Mouse (Mus musculus): ENCODE measurements around the gene Calm1. TPM values are rescaled to one million over a fixed set of nuclear protein-coding genes. Genes with fewer than 3 reads are reported as not detected.

The Calm1 gene
- polyA plus RNA-seq, 1 experiment from 2014 or later, result 1,120 TPM

GRCm38 (mm10) chr12:100200645-100201362 lies 1.6 kb downstream of the Calm1 start:
- ATAC-seq (ENCODE audit: insufficient number of reproducible peaks, low FRiP score, low TSS enrichment, low read depth) (peak; percentile 2; the same call in 1 of the 2 replicates), DNase-seq (ENCODE audit: low spot score) (peak; percentile 67)
- 8% methylated on average over 29 of the region's 29 CpGs for WGBS
- H3K27me3 ChIP-seq (ENCODE audit: control insufficient read depth, insufficient read depth, low read length), result no peaks in the 10 kb centered on the region
- peak overlapping the region; percentile 77 for H3K4me2 ChIP-seq (ENCODE audit: low read depth, severe bottlenecking)
- no peaks in the 10 kb centered on the region for H3K9me3 ChIP-seq (ENCODE audit: control insufficient read depth, low read length)
- H3K27ac ChIP-seq (replicated peaks; ENCODE audit: low read depth, low read length), result peak overlapping the region; percentile 1; the same call in 1 of the 2 replicates
- H3K4me1 ChIP-seq (ENCODE audit: control insufficient read depth, insufficient read depth, low read length), result peaks cover 13% of the 10 kb centered on the region
- H3K9ac ChIP-seq (ENCODE audit: low read length), result peak overlapping the region; percentile 86
- H3K36me3 ChIP-seq (ENCODE audit: control insufficient read depth, insufficient read depth, low read length), result peaks cover 10% of the 10 kb centered on the region; the same call in 1 of the 2 replicates
- H3K4me3 ChIP-seq (ENCODE audit: low read depth, low read length), result peak overlapping the region; percentile 78

GRCm38 (mm10) chr12:100201363-100201711 lies 2.1 kb downstream of the Calm1 start:
- H3K4me3 ChIP-seq (ENCODE audit: low read depth, low read length), result peak overlapping the region; percentile 78

GRCm38 (mm10) chr12:100201838-100202237 lies 2.6 kb downstream of the Calm1 start:
- H3K4me1 ChIP-seq (ENCODE audit: control insufficient read depth, insufficient read depth, low read length), result peaks cover 13% of the 10 kb centered on the region
- H3K9me3 ChIP-seq (ENCODE audit: control insufficient read depth, low read length), result no peaks in the 10 kb centered on the region
- WGBS, result 2% methylated on average over 13 of the region's 13 CpGs
- DNase-seq (ENCODE audit: low spot score), result peak; percentile 97
- peak overlapping the region; percentile 3; the same call in 1 of the 2 replicates for H3K4me3 ChIP-seq (ENCODE audit: low read depth, low read length)
- H3K27ac ChIP-seq (replicated peaks; ENCODE audit: low read depth, low read length), result no peak overlapping the region
- no peaks in the 10 kb centered on the region for H3K27me3 ChIP-seq (ENCODE audit: control insufficient read depth, insufficient read depth, low read length)
- H3K9ac ChIP-seq (ENCODE audit: low read length), result no peak overlapping the region
- peak overlapping the region; percentile 77; the same call in 1 of the 2 replicates for H3K4me2 ChIP-seq (ENCODE audit: low read depth, severe bottlenecking)
- ATAC-seq (ENCODE audit: insufficient number of reproducible peaks, low FRiP score, low TSS enrichment, low read depth), result no peak
- peaks cover 14% of the 10 kb centered on the region; the same call in 1 of the 2 replicates for H3K36me3 ChIP-seq (ENCODE audit: control insufficient read depth, insufficient read depth, low read length)

More at GRCm38 (mm10) chr12:100201363-100201711, 2.1 kb downstream of the Calm1 start:
- DNase-seq (ENCODE audit: low spot score), result no peak
- Histone ChIP-seq H3K9me3 (ENCODE audit: control insufficient read depth, low read length) (no peaks in the 10 kb centered on the region), H3K27ac (replicated peaks; ENCODE audit: low read depth, low read length) (no peak overlapping the region), H3K4me2 (ENCODE audit: low read depth, severe bottlenecking) (peak overlapping the region; percentile 77), H3K36me3 (ENCODE audit: control insufficient read depth, insufficient read depth, low read length) (peaks cover 10% of the 10 kb centered on the region; the same call in 1 of the 2 replicates), H3K4me1 (ENCODE audit: control insufficient read depth, insufficient read depth, low read length) (peaks cover 13% of the 10 kb centered on the region), H3K27me3 (ENCODE audit: control insufficient read depth, insufficient read depth, low read length) (no peaks in the 10 kb centered on the region), H3K9ac (ENCODE audit: low read length) (no peak overlapping the region)
- ATAC-seq (ENCODE audit: insufficient number of reproducible peaks, low FRiP score, low TSS enrichment, low read depth), result no peak
- WGBS, result 60% methylated on average over 4 of the region's 4 CpGs

- no peak overlapping the region for H3K4me2 ChIP-seq (ENCODE audit: low read depth, severe bottlenecking)
- peaks cover 13% of the 10 kb centered on the region for H3K4me1 ChIP-seq (ENCODE audit: control insufficient read depth, insufficient read depth, low read length)
- 84% methylated on average over 3 of the region's 3 CpGs for WGBS
- H3K9ac ChIP-seq (ENCODE audit: low read length), result no peak overlapping the region
- peaks cover 18% of the 10 kb centered on the region; the same call in 1 of the 2 replicates for H3K36me3 ChIP-seq (ENCODE audit: control insufficient read depth, insufficient read depth, low read length)
- no peak for DNase-seq (ENCODE audit: low spot score)
- H3K27me3 ChIP-seq (ENCODE audit: control insufficient read depth, insufficient read depth, low read length), result no peaks in the 10 kb centered on the region
- no peak overlapping the region for H3K4me3 ChIP-seq (ENCODE audit: low read depth, low read length)
- no peak for ATAC-seq (ENCODE audit: insufficient number of reproducible peaks, low FRiP score, low TSS enrichment, low read depth)
- no peak overlapping the region for H3K27ac ChIP-seq (replicated peaks; ENCODE audit: low read depth, low read length)
- H3K9me3 ChIP-seq (ENCODE audit: control insufficient read depth, low read length), result no peaks in the 10 kb centered on the region
Observed at GRCm38 (mm10) chr12:100203759-100204158, 4.5 kb downstream of the Calm1 start.

GRCm38 (mm10) chr12:100205156-100205555 lies 5.9 kb downstream of the Calm1 start:
- Histone ChIP-seq H3K4me2 (ENCODE audit: low read depth, severe bottlenecking) (no peak overlapping the region), H3K9me3 (ENCODE audit: control insufficient read depth, low read length) (no peaks in the 10 kb centered on the region), H3K9ac (ENCODE audit: low read length) (no peak overlapping the region), H3K27ac (replicated peaks; ENCODE audit: low read depth, low read length) (no peak overlapping the region), H3K4me3 (ENCODE audit: low read depth, low read length) (no peak overlapping the region), H3K36me3 (ENCODE audit: control insufficient read depth, insufficient read depth, low read length) (peaks cover 21% of the 10 kb centered on the region; the same call in 1 of the 2 replicates), H3K4me1 (ENCODE audit: control insufficient read depth, insufficient read depth, low read length) (peaks cover 13% of the 10 kb centered on the region), H3K27me3 (ENCODE audit: control insufficient read depth, insufficient read depth, low read length) (no peaks in the 10 kb centered on the region)
- no peak for DNase-seq (ENCODE audit: low spot score)
- no peak for ATAC-seq (ENCODE audit: insufficient number of reproducible peaks, low FRiP score, low TSS enrichment, low read depth)
- WGBS, result 94% methylated on average over 8 of the region's 8 CpGs

- Histone ChIP-seq H3K27me3 (ENCODE audit: control insufficient read depth, insufficient read depth, low read length) (no peaks in the 10 kb centered on the region), H3K4me2 (ENCODE audit: low read depth, severe bottlenecking) (no peak overlapping the region), H3K9ac (ENCODE audit: low read length) (no peak overlapping the region), H3K36me3 (ENCODE audit: control insufficient read depth, insufficient read depth, low read length) (peaks cover 21% of the 10 kb centered on the region; the same call in 1 of the 2 replicates), H3K4me1 (ENCODE audit: control insufficient read depth, insufficient read depth, low read length) (peaks cover 7% of the 10 kb centered on the region; the same call in 1 of the 2 replicates), H3K4me3 (ENCODE audit: low read depth, low read length) (no peak overlapping the region), H3K9me3 (ENCODE audit: control insufficient read depth, low read length) (no peaks in the 10 kb centered on the region), H3K27ac (replicated peaks; ENCODE audit: low read depth, low read length) (no peak overlapping the region)
- ATAC-seq (ENCODE audit: insufficient number of reproducible peaks, low FRiP score, low TSS enrichment, low read depth) (no peak), DNase-seq (ENCODE audit: low spot score) (no peak)
- 94% methylated on average over 3 of the region's 3 CpGs for WGBS
Observed at GRCm38 (mm10) chr12:100206521-100206920, 7.3 kb downstream of the Calm1 start.

- no peaks in the 10 kb centered on the region for H3K9me3 ChIP-seq (ENCODE audit: control insufficient read depth, low read length)
- H3K9ac ChIP-seq (ENCODE audit: low read length), result no peak overlapping the region
- H3K4me3 ChIP-seq (ENCODE audit: low read depth, low read length), result no peak overlapping the region
- no peak overlapping the region for H3K27ac ChIP-seq (replicated peaks; ENCODE audit: low read depth, low read length)
- 85% methylated on average over 5 of the region's 5 CpGs for WGBS
- no peak for DNase-seq (ENCODE audit: low spot score)
- no peak overlapping the region for H3K4me2 ChIP-seq (ENCODE audit: low read depth, severe bottlenecking)
- H3K4me1 ChIP-seq (ENCODE audit: control insufficient read depth, insufficient read depth, low read length), result peaks cover 7% of the 10 kb centered on the region; the same call in 1 of the 2 replicates
- no peaks in the 10 kb centered on the region for H3K27me3 ChIP-seq (ENCODE audit: control insufficient read depth, insufficient read depth, low read length)
- ATAC-seq (ENCODE audit: insufficient number of reproducible peaks, low FRiP score, low TSS enrichment, low read depth), result no peak
- peaks cover 21% of the 10 kb centered on the region; the same call in 1 of the 2 replicates for H3K36me3 ChIP-seq (ENCODE audit: control insufficient read depth, insufficient read depth, low read length)
Observed at GRCm38 (mm10) chr12:100206926-100207325, 7.7 kb downstream of the Calm1 start.

GRCm38 (mm10) chr12:100209701-100210478 lies 10.7 kb downstream of the Calm1 start:
- Histone ChIP-seq H3K4me3 (ENCODE audit: low read depth, low read length) (no peak overlapping the region), H3K36me3 (ENCODE audit: control insufficient read depth, insufficient read depth, low read length) (peaks cover 17% of the 10 kb centered on the region; the same call in 1 of the 2 replicates), H3K27me3 (ENCODE audit: control insufficient read depth, insufficient read depth, low read length) (no peaks in the 10 kb centered on the region), H3K4me1 (ENCODE audit: control insufficient read depth, insufficient read depth, low read length) (no peaks in the 10 kb centered on the region), H3K9ac (ENCODE audit: low read length) (no peak overlapping the region), H3K27ac (replicated peaks; ENCODE audit: low read depth, low read length) (no peak overlapping the region), H3K4me2 (ENCODE audit: low read depth, severe bottlenecking) (no peak overlapping the region), H3K9me3 (ENCODE audit: control insufficient read depth, low read length) (no peaks in the 10 kb centered on the region)
- no peak for ATAC-seq (ENCODE audit: insufficient number of reproducible peaks, low FRiP score, low TSS enrichment, low read depth)
- no peak for DNase-seq (ENCODE audit: low spot score)
- 89% methylated on average over 10 of the region's 10 CpGs for WGBS

All from limb, embryonic 11.5 days (tissue).